Mouse (Mus musculus): ENCODE measurements around the gene Elavl1. TPM values are rescaled to one million over a fixed set of nuclear protein-coding genes. Genes with fewer than 3 reads are reported as not detected.
A peak's percentile ranks its signal among the peaks of the same experiment; 100 is the strongest.
"Not testable (repeated sequence)": the region's sequence is repeated elsewhere in the genome, so short reads cannot be mapped to it uniquely, and the experiment has no call there.

Elavl1 gene
- polyA plus RNA-seq, 1 experiment = 35.6 TPM

DNA sequence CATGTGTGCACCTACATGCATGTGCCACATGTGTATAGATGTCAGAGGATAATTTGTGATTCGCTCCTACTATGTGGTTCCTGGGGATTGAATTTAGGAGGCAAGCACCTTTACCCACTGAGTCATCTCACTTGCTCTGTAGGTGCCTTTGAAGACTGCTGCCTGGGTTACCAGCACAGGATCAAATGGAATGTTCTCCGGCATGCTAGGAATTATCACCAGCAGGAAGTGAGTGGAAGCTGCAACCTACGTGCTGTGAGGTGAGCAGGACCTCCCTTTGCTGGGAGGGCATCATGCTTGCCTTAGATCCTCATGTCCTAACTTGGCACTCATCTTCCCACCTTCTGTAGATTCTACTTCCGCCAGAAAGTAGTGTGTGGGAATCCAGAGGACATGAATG is 28.5 kb upstream of the Elavl1 start:
- Histone ChIP-seq H3K4me3 (ENCODE audit: insufficient read depth, low read length) (no peak overlapping the region), H3K4me1 (ENCODE audit: control insufficient read depth, insufficient read depth, low read length) (no peaks in the 10 kb centered on the region), H3K27ac (ENCODE audit: insufficient read depth, low read length) (no peak overlapping the region)
- TF ChIP-seq POLR2A (IDR thresholded peaks at IDR 0.05; ENCODE audit: extremely low read depth, insufficient read depth, low read length) = no peak
- no peak for TF ChIP-seq CTCF (IDR thresholded peaks at IDR 0.05; ENCODE audit: extremely low read depth, insufficient read depth, low read length)

DNA sequence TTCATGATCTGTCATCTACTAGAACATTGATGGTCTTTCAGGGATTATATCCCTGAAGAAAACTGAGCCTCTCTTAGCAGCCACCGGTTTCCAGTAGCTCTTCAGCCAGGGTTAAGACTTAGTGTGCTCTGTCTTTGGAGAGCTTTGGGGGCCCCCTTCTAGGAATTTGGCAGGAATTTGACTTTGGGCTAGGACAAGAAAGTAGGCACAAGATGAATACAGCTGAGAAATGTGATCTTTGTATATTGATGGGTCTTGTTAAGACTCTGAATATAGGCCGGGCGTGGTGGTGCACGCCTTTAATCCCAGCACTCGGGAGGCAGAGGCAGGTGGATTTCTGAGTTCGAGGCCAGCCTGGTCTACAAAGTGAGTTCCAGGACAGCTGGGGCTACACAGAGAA is 27.3 kb upstream of the Elavl1 start:
- not testable (repeated sequence) for H3K4me1 ChIP-seq (ENCODE audit: control insufficient read depth, insufficient read depth, low read length); H3K4me3 ChIP-seq (ENCODE audit: insufficient read depth, low read length); H3K27ac ChIP-seq (ENCODE audit: insufficient read depth, low read length)

GRCm38 (mm10) chr8:4350618-4351017 is 25.4 kb upstream of the Elavl1 start:
- Histone ChIP-seq H3K4me1 (ENCODE audit: control insufficient read depth, insufficient read depth, low read length) (no peaks in the 10 kb centered on the region), H3K27ac (ENCODE audit: insufficient read depth, low read length) (no peak overlapping the region), H3K4me3 (ENCODE audit: insufficient read depth, low read length) (no peak overlapping the region)
- TF ChIP-seq CTCF (IDR thresholded peaks at IDR 0.05; ENCODE audit: extremely low read depth, insufficient read depth, low read length) (no peak), POLR2A (IDR thresholded peaks at IDR 0.05; ENCODE audit: extremely low read depth, insufficient read depth, low read length) (no peak)

- TF ChIP-seq CTCF (IDR thresholded peaks at IDR 0.05; ENCODE audit: extremely low read depth, insufficient read depth, low read length) = no peak
- no peak for TF ChIP-seq POLR2A (IDR thresholded peaks at IDR 0.05; ENCODE audit: extremely low read depth, insufficient read depth, low read length)
- H3K4me3 ChIP-seq (ENCODE audit: insufficient read depth, low read length) = no peak overlapping the region
- H3K4me1 ChIP-seq (ENCODE audit: control insufficient read depth, insufficient read depth, low read length) = no peaks in the 10 kb centered on the region
- H3K27ac ChIP-seq (ENCODE audit: insufficient read depth, low read length) = no peak overlapping the region
Observed at GRCm38 (mm10) chr8:4349335-4349734, 24.1 kb upstream of the Elavl1 start.

DNA sequence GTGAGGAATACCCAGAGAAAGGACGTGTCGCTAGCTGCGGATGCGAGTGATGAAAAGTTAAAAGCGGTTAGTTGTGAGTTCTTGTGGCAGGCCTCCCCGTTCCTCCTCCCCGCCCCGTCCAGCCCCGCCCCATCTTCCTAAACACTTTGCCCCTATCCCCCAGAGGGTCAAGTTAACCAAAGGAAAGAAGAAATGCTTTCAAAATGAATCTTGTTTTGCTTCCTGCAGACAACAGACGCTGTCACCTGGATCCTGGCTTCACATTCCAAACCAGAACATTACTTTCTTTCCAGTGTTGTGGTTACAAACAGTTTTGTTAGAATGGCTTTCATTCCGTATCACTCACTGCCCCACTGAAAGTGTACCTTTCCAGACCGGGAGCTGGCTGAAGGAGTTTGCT is 23.1 kb upstream of the Elavl1 start:
- TF ChIP-seq CTCF (IDR thresholded peaks at IDR 0.05; ENCODE audit: extremely low read depth, insufficient read depth, low read length) (no peak), POLR2A (IDR thresholded peaks at IDR 0.05; ENCODE audit: extremely low read depth, insufficient read depth, low read length) (no peak)
- Histone ChIP-seq H3K4me1 (ENCODE audit: control insufficient read depth, insufficient read depth, low read length) (no peaks in the 10 kb centered on the region), H3K27ac (ENCODE audit: insufficient read depth, low read length) (no peak overlapping the region), H3K4me3 (ENCODE audit: insufficient read depth, low read length) (no peak overlapping the region)

- TF ChIP-seq POLR2A (IDR thresholded peaks at IDR 0.05; ENCODE audit: extremely low read depth, insufficient read depth, low read length) (no peak), CTCF (IDR thresholded peaks at IDR 0.05; ENCODE audit: extremely low read depth, insufficient read depth, low read length) (no peak)
- Histone ChIP-seq H3K4me1 (ENCODE audit: control insufficient read depth, insufficient read depth, low read length) (no peaks in the 10 kb centered on the region), H3K4me3 (ENCODE audit: insufficient read depth, low read length) (no peak overlapping the region), H3K27ac (ENCODE audit: insufficient read depth, low read length) (no peak overlapping the region)
Observed at GRCm38 (mm10) chr8:4347661-4348060, 22.4 kb upstream of the Elavl1 start.

DNA sequence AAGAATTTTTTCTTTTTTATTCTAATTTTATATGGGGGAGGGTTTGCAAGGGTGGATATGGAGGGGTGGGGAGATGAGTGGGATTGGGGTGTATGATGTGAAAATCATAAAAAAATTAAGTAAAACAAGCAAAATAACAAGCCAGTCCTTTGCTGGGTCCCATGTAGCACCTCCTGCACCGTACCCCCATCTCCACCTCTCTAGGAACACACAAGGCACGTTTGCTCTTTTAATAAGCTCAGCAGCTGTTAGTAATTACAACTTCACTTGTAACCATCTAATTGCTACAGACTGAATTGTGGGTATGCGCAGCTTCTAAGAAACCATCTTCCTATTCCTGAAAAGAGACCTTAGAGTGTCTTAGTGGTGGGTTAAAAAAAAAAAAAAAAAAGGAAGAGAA is 15.0 kb upstream of the Elavl1 start:
- Histone ChIP-seq H3K4me1 (ENCODE audit: control insufficient read depth, insufficient read depth, low read length) (no peaks in the 10 kb centered on the region), H3K4me3 (ENCODE audit: insufficient read depth, low read length) (no peak overlapping the region), H3K27ac (ENCODE audit: insufficient read depth, low read length) (no peak overlapping the region)
- no peak for TF ChIP-seq POLR2A (IDR thresholded peaks at IDR 0.05; ENCODE audit: extremely low read depth, insufficient read depth, low read length)
- TF ChIP-seq CTCF (IDR thresholded peaks at IDR 0.05; ENCODE audit: extremely low read depth, insufficient read depth, low read length) = no peak

- H3K27ac ChIP-seq (ENCODE audit: insufficient read depth, low read length) = no peak overlapping the region
- no peaks in the 10 kb centered on the region for H3K4me1 ChIP-seq (ENCODE audit: control insufficient read depth, insufficient read depth, low read length)
- no peak overlapping the region for H3K4me3 ChIP-seq (ENCODE audit: insufficient read depth, low read length)
- TF ChIP-seq POLR2A (IDR thresholded peaks at IDR 0.05; ENCODE audit: extremely low read depth, insufficient read depth, low read length) = no peak
- no peak for TF ChIP-seq CTCF (IDR thresholded peaks at IDR 0.05; ENCODE audit: extremely low read depth, insufficient read depth, low read length)
Observed at GRCm38 (mm10) chr8:4335678-4336077, 10.5 kb upstream of the Elavl1 start.

- TF ChIP-seq POLR2A (IDR thresholded peaks at IDR 0.05; ENCODE audit: extremely low read depth, insufficient read depth, low read length) (no peak), CTCF (IDR thresholded peaks at IDR 0.05; ENCODE audit: extremely low read depth, insufficient read depth, low read length) (no peak)
Observed at GRCm38 (mm10) chr8:4333966-4334365, 8.8 kb upstream of the Elavl1 start.

GRCm38 (mm10) chr8:4329000-4329399 is 3.8 kb upstream of the Elavl1 start:
- Histone ChIP-seq H3K4me3 (ENCODE audit: insufficient read depth, low read length) (no peak overlapping the region), H3K27ac (ENCODE audit: insufficient read depth, low read length) (no peak overlapping the region), H3K4me1 (ENCODE audit: control insufficient read depth, insufficient read depth, low read length) (peaks cover 2% of the 10 kb centered on the region; the same call in 1 of the 2 replicates)
- TF ChIP-seq CTCF (IDR thresholded peaks at IDR 0.05; ENCODE audit: extremely low read depth, insufficient read depth, low read length) = no peak
- TF ChIP-seq POLR2A (IDR thresholded peaks at IDR 0.05; ENCODE audit: extremely low read depth, insufficient read depth, low read length) = no peak

More at GRCm38 (mm10) chr8:4333966-4334365, 8.8 kb upstream of the Elavl1 start:
- H3K4me1 ChIP-seq (ENCODE audit: control insufficient read depth, insufficient read depth, low read length) = no peaks in the 10 kb centered on the region
- H3K27ac ChIP-seq (ENCODE audit: insufficient read depth, low read length) = no peak overlapping the region
- no peak overlapping the region for H3K4me3 ChIP-seq (ENCODE audit: insufficient read depth, low read length)

DNA sequence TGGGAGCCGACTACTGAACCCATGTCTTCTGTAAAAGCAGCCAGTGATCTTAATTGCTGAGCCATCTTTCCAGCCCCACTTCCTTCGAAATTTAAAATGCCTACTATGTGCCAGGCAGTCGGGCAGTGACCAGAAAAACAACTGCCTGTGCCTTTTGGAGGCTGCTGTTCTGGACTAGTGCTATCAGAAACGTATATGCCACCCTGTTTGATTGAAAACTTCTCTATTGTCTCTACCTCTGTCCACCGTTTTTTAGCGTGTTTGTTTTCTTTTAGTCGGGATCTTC is 481 bp upstream of the Elavl1 start:
- TF ChIP-seq CTCF (IDR thresholded peaks at IDR 0.05; ENCODE audit: extremely low read depth, insufficient read depth, low read length) (no peak), POLR2A (IDR thresholded peaks at IDR 0.05; ENCODE audit: extremely low read depth, insufficient read depth, low read length) (no peak)
- peaks cover 5% of the 10 kb centered on the region; the same call in 1 of the 2 replicates for H3K4me1 ChIP-seq (ENCODE audit: control insufficient read depth, insufficient read depth, low read length)
- H3K4me3 ChIP-seq (ENCODE audit: insufficient read depth, low read length) = peak overlapping the region; percentile 98
- no peak overlapping the region for H3K27ac ChIP-seq (ENCODE audit: insufficient read depth, low read length)
